Mouse (Mus musculus) urinary bladder, adult 18-20 months (tissue): Measurements from ENCODE around the gene Cyp46a1.

ENCODE experiments used
- DNase-seq, 2 experiments: peaks; one replicate each; pipeline ENCODE4 v3.0.0; 2022; ENCODE audit warnings: low spot score in 2 of 2, mixed read lengths in 2 of 2

The Cyp46a1 gene

DNA sequence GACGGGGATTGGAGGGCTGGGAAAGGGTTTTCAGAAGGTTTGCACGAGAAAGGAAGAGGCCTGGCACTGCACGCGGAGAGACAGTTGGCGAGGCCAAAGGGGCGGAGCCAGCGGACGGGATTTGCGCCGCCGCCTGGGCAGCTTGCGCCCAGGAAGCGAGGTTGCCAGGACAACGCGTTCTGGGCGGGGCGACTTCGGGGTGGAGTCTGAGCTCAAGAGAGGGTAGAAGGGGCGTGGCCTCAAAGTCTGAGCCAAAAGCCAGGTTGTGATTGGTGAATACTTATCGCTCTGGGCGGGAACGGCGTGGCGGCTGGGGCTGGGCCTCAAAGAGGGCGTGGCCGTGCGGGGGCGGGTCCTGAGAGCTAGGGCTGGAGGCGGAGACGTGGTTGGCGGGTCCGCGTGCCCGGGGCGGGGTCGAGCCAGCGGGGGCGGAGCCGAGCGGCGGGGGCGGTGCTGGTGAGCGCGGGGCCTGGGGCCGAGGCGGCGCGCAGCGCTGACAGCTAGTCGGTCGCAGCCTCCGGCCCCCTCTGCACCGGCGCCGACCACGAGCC lies at the start of gene Cyp46a1:
TSS of gene Cyp46a1 (plus strand) at position 487 of the 551 bp plus-strand sequence.
- peak; percentile 100 for DNase-seq

DNA sequence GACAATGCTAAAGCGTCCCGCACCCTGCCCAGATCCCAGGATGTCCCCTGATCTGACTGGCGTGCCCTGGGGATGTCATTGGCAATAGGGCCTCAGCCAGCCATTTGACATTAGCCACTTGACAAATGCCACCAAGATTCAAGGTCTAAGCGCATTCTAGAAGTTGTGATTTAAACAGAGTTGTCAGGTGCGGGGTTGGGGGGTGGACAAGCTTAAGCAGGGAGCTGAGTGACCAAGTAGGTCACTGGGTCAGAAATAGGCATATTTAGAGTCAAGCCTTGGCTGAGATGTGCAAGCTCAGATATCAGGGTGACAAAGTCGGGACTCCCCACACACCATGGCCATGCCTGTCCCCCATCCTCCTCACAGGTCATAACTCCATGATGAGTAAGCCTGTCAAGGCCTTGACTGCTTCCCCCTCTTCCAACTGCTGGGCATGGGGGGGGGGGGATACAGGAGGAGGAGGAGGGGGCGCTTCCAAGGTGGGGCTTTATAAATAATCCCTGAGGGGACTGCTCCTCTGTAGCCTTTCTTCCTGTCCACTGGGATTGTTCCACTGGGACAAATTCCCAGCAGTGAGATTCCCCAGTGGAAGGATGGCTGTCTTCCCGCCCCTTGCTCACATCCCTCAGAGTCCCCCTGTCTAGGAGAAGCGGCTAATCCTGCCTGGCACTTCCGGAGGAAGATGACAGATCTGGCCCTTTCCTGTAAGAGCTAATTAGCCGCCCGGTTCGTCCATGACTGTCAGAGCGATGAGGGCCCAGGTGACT lies 49.5 kb upstream of the Cyp46a1 start:
- no peak for DNase-seq

DNA sequence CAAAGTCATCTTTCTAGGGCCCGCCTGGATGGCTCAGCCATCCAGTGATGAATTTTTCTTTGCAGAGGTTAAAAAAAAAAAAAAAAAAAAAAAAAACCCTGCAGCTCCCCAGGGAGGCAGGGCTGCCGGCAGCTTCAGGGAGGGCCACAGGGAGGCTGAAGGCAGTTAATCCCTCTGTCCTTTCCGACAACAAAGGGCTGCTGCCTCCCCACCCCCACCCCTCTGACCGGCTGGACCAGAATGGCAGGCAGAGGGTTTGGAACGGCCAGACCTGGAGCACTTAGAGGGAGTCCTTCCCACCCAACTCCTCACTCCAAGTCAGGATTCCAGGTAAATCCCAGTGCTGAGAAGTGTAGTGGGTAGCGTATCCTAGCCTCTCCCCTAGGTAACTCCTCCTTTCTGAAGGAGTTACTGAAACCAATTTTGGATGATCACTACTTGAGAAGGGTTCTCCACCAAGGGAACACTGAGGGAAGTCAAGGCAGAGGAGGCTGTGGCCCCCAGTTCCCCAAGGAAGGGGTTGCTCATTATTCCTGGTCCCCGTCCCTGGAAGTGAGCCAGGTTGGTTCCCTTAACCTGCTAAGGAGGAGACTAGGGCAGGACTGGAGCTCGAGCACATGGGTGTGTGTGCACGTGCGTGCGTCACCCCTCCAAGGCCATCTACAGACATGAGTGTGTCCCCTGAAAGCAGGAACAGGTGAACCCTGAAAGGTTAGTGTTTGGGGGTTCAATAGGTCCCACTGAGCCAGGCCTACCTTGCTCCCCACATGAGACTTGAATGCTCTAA lies 48.8 kb upstream of the Cyp46a1 start:
- DNase-seq: no peak

DNA sequence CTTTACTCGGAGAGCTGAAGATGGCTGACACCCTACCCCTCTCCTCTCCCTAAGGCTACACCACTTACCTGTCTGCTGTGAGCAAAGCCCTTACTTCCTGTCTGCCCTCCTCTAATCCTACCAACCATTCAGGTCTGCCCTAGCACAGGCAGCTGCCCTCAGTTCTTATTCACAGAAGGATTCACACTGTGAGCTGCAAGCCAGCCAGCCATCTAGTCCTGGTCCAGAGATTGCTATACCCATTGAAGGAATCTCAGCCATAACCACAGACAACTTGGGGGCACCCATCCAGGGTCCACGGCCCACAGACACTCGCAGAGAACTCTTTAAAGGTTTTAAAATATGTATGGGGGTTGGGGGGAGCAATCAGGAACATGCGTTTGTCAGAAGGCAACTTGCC lies 47.8 kb upstream of the Cyp46a1 start:
- no peak for DNase-seq

DNA sequence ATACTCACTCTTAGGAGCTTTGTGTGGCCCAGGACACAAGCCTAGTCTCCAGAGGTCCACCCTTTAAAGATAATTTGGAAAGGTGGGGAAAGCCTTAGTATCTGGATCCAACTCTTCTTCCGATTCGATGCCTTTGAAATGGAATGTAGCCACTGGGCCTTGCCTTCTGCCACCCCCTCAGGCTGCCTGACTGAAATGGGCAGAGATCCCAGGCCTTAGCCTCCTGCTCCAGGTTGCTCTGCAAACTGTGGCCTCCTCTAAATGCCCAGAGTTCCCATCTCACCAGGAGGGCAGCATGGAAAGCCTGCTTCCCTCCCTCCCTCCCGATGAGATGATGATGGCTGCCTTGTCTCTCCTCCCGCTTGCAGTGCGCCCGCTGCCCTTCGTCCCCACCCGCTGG lies 47.2 kb upstream of the Cyp46a1 start:
- DNase-seq: no peak

DNA sequence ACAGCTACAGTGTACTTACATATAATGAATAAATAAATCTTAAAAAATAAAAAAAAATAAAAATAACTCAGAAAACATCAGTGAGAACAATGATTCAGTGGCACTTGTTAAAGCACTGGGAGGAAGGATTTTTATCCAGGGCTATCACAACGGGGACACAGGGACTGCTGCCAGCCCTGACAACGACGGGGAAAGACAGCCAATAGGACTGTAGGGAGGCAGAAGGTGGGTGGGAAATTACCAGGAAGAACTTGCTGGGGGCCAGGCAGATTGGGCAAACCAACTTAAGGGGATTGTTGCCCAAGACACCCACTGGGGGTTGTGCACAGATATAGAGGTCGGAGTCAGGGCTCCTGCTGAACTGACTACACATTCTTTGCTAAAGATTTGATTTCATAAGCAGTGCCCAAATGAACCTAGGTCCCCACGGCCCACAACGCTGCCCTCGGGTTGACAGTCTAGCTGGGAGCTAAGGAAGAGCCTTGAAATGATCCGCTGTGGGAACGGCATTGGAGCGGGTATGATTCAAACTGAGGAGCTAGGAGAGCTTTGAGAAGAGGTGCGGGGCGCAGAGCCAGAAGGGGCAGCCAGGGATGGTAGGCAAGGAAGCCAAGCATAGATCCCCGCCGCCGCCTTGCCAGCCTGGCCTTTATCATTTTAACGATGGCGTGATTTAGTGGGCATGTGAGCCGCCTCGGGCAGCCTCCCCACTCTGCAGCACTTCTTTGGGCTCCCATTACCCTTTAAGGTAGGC lies 45.9 kb upstream of the Cyp46a1 start:
- no peak for DNase-seq

DNA sequence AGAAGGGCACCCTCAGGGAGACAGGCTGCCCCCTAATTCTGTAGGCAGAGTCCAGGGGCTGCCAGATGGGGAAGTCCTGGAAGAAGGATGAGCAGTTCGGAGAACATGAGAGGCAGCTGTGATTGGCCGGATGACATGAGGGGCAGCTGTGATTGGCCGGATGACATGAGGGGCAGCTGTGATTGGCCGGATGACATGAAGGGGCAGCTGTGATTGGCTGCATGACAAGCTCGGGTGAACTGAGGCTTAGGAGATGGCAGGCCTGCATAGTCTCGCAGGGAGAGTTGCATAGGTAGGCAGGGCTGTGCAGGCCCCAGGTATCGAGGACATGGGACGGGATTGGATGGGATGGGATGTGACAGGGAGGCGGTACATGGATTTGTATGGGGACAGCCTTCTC lies 41.8 kb upstream of the Cyp46a1 start:
- no peak for DNase-seq

DNA sequence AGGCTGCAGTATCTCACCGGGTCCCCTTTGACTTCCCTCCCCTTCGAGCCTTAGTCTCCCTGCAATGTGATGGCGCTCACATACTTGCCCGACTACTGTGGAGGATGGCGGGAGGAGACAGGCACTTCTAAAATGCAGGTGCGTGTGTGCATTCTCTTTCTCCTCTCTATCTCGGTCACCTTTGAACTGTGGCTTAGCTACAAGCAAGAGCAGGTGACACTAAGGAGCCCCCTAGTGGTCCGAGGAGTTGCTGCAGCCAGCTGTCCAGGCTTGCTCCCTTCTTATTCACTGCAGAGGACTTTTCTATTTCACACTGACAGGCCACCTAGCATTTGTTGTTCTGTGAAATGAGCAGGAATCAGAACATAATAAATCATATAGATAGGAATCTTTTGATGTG lies 41.2 kb upstream of the Cyp46a1 start:
- peak; percentile 53 to 61 for DNase-seq

DNA sequence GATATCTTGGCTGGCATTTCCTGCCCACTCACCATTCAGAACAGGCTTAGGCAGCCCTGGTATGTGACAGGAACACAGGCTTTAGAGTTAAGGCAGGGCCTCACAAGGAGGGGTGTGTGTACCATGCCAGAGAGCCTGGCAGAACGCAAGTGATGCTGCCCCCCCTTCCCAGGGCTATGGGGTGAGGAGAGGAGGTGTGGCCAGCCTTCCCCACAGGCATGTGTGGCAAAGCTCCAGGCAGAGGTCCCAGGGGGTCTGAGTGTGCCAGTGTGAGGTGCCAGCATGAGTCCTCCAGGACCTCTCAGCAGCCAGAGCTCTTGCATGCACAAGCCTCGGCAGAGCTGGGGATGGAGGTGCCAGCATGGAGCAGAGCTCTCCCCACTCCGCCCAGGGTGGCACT lies 39.6 kb upstream of the Cyp46a1 start:
- DNase-seq: no peak

DNA sequence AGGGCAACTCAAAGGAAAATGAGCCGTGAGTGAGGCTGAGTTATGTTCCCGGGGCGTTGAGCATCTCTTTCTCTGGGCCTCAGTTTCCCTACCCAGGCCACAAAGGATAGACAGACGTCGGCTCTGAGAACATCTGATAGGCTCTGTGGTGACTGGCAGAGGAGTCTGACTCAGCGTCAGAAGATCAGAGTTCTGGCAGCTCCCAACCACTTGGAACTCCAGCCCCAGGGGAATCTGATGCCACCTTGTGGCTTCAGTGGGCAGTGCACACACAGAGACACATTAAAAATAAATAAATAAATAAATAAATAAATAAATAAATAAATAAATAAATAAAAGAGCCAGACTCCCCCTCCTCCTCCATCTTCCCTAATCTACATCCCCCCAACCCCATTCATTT lies 37.1 kb upstream of the Cyp46a1 start:
- no peak for DNase-seq

DNA sequence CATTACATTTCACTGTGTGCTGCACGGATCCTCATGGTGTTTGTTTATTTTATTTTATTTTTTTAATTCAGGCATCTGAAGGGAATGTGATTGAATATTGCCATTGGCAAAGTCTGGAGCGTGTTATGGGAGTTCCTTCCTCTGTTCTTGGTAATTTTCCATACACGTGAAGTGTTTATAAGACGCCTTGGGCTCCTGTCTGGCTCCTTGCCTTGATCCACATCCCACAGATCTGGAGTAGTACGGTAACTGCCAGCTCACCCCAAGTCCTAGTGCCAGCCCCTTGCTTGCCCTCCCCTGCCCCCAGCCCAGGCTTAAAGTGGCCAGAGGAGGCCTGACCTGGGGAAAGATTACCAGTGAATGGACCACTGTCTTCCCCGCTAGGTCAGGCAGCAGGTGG lies 33.2 kb upstream of the Cyp46a1 start:
- DNase-seq: no peak

DNA sequence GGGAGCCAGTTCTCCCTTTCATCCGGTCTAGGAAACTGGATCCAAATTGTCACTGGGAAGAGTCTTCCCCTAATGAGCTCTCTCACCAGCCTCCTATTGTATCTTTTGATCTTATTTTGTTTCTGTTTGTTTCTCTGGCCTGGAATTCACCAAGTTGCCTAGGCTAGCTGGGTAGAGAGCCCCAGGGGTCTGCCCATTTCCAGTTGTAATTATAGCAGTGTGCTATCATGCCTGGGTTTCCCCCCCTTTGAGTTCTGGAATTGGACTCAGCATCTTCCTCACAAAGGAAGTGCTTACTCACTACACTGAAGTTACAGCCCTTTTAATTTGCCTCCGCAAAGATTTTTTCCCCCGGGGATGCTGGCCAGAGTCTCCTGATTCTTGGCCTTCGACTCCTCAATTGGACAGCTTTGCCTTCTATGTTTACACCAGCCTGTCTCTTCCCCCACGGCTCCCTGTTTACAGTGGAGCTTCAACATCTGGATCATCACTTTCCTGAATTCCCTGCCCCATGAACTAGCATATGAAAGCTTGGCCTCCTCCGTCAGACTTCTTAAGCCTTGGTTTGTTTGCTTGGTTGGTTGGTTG lies 30.3 kb upstream of the Cyp46a1 start:
- DNase-seq: no peak

DNA sequence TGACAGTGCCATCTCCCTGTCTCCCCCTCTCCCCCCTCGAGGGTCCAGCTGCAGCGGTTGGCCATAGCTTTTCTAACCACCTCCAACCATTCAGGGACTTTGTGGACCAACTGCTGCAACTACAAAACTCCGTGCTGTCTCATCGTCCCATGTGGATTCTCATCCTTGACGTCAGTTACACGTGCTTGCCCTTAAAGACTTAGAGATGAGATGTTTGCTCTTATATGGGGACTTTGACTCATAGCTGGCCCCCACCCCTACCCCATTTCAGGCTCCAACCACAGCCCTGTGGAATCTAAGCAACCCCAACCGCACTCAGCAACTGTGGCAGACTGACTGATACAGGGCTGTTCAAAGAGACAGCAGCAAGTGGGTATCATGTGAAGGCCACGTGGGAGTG lies 29.0 kb upstream of the Cyp46a1 start:
- DNase-seq: no peak

DNA sequence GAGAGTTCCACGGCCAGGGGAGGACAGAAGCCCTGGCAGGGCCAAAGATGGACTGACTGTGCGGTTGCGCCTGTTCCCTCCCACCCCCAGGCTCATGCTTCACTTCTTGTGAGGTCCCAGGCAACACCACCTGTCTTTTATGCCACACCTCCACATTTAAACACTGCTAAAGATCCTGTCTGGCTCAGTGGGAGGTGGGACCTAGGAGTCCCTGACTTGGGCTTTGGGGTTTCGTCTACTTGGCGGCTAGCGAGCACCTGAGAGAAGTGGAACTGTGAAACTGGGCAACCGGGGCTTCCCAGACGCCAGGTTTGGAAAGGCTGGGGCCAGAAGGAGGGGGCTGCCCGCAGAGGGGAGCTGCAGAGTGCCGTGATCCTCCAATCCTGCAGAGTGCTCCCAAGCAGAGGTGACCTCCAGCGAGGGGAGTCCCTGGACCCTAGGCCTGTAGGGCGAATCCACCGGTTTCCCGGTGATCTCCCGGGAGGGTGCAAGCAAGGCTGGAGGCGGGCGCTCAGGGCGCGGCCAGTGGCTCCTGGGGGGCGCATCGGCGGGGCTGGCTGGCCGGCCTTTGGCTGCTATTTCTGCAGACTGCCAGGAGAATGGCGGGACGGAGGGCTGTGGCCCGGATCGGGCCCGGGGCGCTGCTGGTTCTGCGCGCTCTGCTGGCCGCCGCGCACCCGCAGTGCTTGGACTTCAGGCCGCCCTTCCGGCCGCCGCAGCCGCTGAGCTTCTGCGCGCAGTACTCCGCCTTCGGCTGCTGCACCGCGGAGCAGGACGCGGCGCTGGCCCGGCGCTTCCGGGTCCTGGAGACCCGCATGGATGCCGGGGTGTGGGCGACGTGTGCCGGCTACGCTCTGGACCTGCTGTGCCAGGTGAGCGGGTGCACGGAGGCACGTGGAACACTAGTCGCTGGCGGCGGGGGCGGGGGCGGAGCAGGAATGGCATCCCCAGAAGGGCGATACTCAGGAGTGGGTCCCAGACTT lies 28.1 kb upstream of the Cyp46a1 start, which contains the start of gene Hhipl1:
TSS of gene Hhipl1 (plus strand) at position 459 of the 983 bp plus-strand sequence.
- DNase-seq: no peak

DNA sequence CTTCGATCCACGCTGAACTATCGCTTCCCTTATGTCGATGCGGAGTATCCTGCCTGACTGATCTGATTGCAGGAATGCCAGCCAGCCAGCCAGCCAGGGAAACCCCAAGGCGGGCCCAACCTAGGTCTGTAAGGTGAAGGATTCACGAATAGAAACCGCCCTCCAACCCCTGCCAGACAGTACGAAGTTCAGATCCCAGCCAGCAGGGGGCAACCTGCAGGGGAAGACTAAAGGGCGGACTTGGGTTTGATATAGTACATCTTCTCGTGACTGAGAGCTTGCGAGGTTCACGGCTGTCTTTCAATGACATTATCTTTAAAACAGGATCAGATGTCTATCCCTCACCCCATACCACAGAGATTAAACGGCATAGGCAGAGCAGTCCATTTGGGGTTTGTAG lies 26.6 kb upstream of the Cyp46a1 start:
- peak in 1 of 2 experiments; percentile 46 for DNase-seq

DNA sequence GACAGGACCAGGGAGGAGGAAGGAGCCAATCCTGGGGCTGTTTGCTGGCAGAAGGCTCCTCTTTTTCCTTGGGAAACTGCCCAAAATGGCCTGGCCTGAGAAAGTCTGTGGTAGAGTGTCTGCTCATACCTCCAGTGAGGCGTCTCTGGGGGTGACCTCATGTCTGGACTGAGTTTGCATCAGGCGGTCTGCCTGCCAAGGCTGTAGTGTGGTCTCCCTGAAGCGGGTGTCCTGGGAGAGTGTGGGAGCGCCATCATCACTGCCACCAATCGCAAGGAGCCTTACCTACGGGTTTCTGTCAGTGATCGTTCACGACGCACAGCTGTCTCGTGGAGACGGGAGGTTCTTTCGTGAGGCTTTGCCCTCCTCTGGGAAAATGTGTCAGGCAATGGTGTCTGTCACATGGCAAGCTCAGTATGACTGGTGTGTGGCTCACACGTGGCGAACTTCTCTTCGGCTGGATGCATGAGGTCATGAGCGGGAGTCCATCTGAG lies 25.8 kb upstream of the Cyp46a1 start:
- DNase-seq: peak in 1 of 2 experiments; percentile 39

DNA sequence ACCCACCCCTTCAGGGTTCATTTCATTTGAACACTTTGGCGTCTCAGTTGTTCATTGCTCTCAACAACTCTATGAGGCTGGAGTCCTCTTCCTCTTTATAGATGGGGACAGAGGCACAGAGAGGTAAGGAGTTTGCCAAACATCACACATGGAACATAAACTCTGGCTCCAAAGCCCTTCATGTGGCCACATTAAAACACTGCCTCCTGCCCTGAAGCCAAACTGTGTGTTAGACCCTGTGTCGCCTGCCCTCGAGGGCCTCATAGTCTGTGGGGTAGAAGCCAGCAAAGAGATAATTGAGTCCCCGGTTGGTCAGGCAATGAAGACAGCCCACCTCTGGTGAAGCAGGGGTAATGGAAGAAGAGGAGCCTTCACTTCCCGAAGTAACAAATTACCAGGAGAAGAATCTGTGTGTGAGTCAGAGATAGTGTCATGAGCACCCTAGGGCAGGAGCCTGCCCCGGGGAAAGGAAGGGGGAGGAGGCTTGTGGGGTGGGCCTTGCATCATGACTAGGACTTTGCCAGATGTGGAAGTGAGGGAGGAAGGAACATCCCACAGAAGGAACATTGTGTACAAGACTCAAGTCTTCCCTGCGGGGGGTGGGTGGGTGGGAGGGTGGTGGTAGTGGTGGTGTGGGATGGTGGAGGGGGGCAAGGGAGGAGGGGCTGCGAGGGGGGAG lies 24.9 kb upstream of the Cyp46a1 start:
- peak in 1 of 2 experiments; percentile 42 for DNase-seq

DNA sequence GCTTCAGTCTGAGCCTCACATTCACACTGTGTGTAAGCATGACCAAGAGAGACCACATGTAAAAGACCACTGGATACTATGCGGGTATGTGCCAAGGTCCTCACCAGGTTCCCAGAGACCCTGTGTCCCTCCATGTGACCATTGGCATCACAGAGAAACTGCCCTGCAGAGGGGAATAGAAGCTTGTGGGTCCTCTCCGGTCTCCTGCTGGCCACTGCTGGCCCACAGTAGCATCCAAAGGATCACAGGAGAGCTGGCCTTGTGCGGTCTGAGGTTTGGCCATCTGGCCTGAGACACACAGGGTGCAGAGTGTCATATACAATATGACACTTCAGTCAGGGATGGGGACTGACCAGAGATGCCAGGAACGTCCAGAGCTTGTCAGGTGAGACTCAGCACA lies 24.1 kb upstream of the Cyp46a1 start:
- DNase-seq: no peak

DNA sequence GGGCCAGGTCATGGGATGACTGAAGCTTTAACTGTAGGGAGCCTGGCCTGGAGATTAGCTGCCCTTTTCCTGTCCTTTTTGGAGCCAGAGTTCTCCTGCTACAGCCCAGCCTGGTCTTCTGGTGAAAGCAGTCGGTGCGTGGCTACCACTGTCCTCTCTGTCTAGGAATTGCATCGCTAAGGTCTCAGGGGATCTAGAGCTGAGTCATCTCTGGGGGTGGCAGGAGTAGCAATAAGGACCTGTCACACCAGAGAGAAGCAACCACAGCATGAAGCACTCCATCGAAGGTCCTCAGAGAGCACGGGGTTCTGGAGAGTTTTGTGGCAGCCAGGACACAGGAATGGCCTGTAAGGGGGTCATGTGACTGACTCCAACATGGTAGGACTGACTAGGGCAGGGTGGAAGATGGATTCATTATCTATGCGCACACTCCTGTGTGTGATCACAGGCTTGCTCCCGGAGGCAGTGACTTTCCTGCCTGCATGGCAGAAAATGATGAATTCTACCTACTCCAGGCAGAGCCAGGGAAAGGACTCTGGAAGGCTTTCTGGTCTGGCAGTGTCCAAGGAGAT lies 23.6 kb upstream of the Cyp46a1 start:
- no peak for DNase-seq
